Mouse (Mus musculus): Measurements from ENCODE around the gene Crybg3. TPM values are rescaled to one million over a fixed set of nuclear protein-coding genes. Genes with fewer than 3 reads are reported as not detected.
A peak's percentile ranks its signal among the peaks of the same experiment; 100 is the strongest.

Crybg3 gene
- 5.5 and 5.6 TPM in 2 replicates for polyA plus RNA-seq (2015; fragmentation: Nextera tagmentation; extraction: Ambion mirVana)

- peak within 1 kb of the TSS; percentile 85 for H3K9ac ChIP-seq
- peaks cover 4% of the 10 kb centered on the region; the same call in 1 of the 2 replicates for H3K4me1 ChIP-seq (replicated peaks)
- peak within 1 kb of the TSS; percentile 86 for H3K4me3 ChIP-seq (replicated peaks)
- H3K27ac ChIP-seq, result peak within 1 kb of the TSS; percentile 88
- under 1% methylated on average over 82 of the region's 90 CpGs for WGBS
- no peaks in the 10 kb centered on the region for H3K36me3 ChIP-seq
- no peaks in the 10 kb centered on the region for H3K9me3 ChIP-seq
- peak; percentile 99 for ATAC-seq
- H3K27me3 ChIP-seq (replicated peaks), result no peaks in the 10 kb centered on the region
- peak within 1 kb of the TSS; percentile 78 for H3K4me2 ChIP-seq (replicated peaks)
These were observed at the start of gene Crybg3 for GRCm38 (mm10) chr16:59600311-59601251. Crybg3 (minus strand) TSS chr16:59600979.

DNA sequence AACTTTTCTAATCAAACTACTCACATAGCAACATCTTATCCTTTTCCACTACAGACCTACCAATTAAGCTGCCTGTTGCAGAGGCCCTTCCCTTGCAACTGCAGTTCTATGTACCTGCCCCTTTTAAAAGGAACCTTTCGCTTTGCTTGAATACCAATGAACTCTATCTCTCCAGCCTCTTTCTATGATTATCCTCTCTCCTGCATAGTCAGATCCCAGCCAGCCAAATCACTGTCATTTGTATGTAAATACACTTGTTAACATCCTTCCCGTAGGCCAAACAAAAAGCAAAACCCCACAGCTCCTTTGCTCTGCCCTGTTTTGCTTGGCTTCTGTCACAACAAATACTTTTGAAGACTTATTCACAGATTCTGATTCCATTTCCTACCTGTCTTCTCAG lies 43.0 kb upstream of the Crybg3 start:
- no peak overlapping the region for H3K4me3 ChIP-seq (replicated peaks)

DNA sequence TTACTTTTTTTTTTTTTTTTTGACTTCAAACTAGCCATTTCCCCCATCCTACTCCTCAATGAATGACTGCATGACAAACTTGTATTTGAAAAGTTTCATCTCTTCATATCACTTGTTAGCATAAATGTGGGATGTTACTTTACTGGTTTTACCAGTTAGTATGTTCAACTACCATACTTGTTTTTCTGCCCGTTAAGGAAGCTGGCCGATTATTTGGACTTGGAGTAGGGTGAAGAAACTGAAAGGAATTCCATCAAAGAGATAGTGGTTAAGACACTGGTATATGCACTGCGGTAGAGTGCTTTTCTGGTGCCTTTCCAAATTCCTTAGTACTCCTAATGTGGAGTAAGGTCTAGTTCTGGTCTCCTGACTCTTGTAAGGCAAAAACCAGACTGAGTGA lies 39.2 kb upstream of the Crybg3 start:
- Histone ChIP-seq H3K9ac (no peak overlapping the region), H3K27ac (no peak overlapping the region), H3K9me3 (no peaks in the 10 kb centered on the region), H3K4me1 (replicated peaks) (no peaks in the 10 kb centered on the region), H3K27me3 (replicated peaks) (no peaks in the 10 kb centered on the region), H3K4me2 (replicated peaks) (no peak overlapping the region), H3K36me3 (no peaks in the 10 kb centered on the region), H3K4me3 (replicated peaks) (no peak overlapping the region)
- 90% methylated on average over 3 of the region's 3 CpGs for WGBS
- no peak for ATAC-seq

More for the DNA sequence above, 43.0 kb upstream of the Crybg3 start:
- H3K4me1 ChIP-seq (replicated peaks), result no peaks in the 10 kb centered on the region
- H3K27ac ChIP-seq, result no peak overlapping the region
- no peak overlapping the region for H3K4me2 ChIP-seq (replicated peaks)
- no peaks in the 10 kb centered on the region for H3K36me3 ChIP-seq
- H3K9me3 ChIP-seq, result no peaks in the 10 kb centered on the region
- H3K27me3 ChIP-seq (replicated peaks), result no peaks in the 10 kb centered on the region
- no peak overlapping the region for H3K9ac ChIP-seq
- 54% methylated on average over 2 of the region's 2 CpGs for WGBS
- no peak for ATAC-seq

DNA sequence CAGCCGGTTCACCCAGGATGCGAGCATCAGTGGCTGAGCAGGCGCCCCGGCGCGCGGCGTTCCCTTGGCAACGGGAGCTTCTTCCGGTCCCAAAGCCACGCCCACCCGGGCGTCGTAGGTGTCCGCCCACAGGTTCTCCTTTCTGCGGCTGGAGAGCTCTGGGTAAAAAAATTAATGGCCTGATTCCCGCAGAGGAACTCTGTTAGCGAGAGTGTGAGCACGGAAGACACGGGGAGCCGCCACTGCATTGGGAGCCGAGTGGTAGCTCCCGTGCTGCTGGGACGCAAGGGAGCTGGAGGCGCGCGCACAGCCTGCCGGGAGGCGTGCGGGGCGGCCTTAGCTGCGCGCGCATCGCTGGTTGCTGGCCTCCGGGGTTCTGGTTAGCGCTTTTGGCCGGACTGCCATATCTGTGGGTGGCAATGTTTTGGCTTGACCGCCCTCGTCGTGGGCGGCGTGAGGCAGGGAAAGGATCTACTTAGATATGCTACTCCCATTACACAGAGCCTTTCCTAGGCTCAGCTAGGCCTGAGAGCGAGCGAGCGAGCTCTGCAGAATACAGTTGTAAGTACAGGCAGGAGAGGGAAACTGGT lies 38.4 kb upstream of the Crybg3 start, which contains the start of gene Arl6:
Gene Arl6, minus strand, starts transcription at position 290 of the 590 bp plus-strand sequence.
- H3K4me1 ChIP-seq (replicated peaks), result no peaks in the 10 kb centered on the region
- under 1% methylated on average over 46 of the region's 46 CpGs for WGBS
- peak; percentile 99 for ATAC-seq

DNA sequence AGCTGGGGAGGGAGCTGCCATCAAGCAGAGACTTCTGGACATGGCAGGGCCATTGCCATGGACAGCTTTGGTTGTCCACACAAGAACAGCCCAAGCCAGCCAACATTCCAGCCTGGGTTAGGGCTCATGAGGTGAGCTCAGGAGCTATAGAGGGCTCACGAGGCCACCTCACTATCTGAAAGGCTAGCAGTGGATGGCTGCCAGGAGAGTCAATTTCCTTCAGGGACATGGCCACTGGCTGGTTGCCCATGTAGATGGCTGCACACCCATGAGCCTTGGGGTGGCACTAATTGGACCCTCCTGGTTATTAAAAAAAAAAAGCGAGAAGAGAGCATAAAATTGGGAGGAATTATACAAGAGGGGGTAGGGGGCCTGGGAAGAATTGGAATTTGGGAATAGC lies 33.8 kb upstream of the Crybg3 start:
- WGBS, result 84% methylated on average over 2 of the region's 2 CpGs
- H3K4me2 ChIP-seq (replicated peaks), result no peak overlapping the region
- no peak overlapping the region for H3K27ac ChIP-seq
- H3K4me3 ChIP-seq (replicated peaks), result no peak overlapping the region
- H3K36me3 ChIP-seq, result no peaks in the 10 kb centered on the region
- H3K27me3 ChIP-seq (replicated peaks), result no peaks in the 10 kb centered on the region
- H3K9me3 ChIP-seq, result no peaks in the 10 kb centered on the region
- no peak overlapping the region for H3K9ac ChIP-seq
- H3K4me1 ChIP-seq (replicated peaks), result no peaks in the 10 kb centered on the region
- no peak for ATAC-seq

More for the DNA sequence above, 38.4 kb upstream of the Crybg3 start, which contains the start of gene Arl6:
- peak within 1 kb of the TSS; percentile 96 for H3K27ac ChIP-seq
- peak within 1 kb of the TSS; percentile 46 for H3K9ac ChIP-seq
- no peaks in the 10 kb centered on the region for H3K36me3 ChIP-seq
- no peaks in the 10 kb centered on the region for H3K27me3 ChIP-seq (replicated peaks)
- H3K4me2 ChIP-seq (replicated peaks), result peak within 1 kb of the TSS; percentile 77
- peak within 1 kb of the TSS; percentile 56 for H3K4me3 ChIP-seq (replicated peaks)
- no peaks in the 10 kb centered on the region for H3K9me3 ChIP-seq

DNA sequence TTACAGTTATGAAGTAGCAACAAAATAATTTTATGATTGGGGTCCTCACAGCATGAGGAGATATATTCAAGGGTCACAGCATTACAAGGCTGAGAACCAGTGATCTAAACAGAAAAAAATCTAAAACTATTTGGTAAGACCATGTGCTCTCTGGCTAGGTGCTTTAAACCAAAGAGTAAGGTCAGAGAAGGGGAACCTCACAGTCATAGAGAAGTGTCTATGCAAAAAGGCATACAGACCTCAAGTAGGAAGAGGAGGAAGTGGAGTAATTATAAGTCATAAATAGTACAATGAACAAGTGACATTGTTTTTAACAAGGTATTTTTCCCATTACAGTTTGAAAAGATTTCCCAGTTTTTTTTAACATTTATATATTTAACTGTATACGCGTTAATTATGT lies 20.8 kb upstream of the Crybg3 start:
- no peaks in the 10 kb centered on the region for H3K27me3 ChIP-seq (replicated peaks)
- no peaks in the 10 kb centered on the region for H3K9me3 ChIP-seq
- 95% methylated on average over 2 of the region's 2 CpGs for WGBS
- no peak for ATAC-seq
- no peaks in the 10 kb centered on the region for H3K4me1 ChIP-seq (replicated peaks)
- H3K27ac ChIP-seq, result no peak overlapping the region
- H3K4me2 ChIP-seq (replicated peaks), result no peak overlapping the region
- no peak overlapping the region for H3K4me3 ChIP-seq (replicated peaks)
- no peak overlapping the region for H3K9ac ChIP-seq
- H3K36me3 ChIP-seq, result no peaks in the 10 kb centered on the region

DNA sequence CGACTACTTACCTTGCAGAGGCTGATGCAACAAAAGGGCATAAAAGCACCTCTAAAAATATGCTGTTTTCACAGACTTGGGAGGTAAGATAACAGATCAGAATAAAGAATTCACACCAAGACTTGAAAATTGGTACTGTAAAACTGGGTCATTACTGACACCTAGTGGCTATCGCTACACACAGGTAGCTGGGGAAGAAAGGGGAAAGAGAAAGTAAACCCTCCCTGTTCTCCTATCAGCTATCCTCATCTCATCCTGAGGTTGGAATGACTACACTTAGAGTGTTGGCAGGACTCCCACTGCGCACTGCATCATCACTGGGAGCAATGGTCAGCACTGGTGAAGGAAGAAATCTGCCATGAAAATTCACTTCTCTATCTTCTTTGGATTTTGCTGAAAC lies 16.4 kb upstream of the Crybg3 start:
- Histone ChIP-seq H3K36me3 (no peaks in the 10 kb centered on the region), H3K9me3 (no peaks in the 10 kb centered on the region), H3K4me3 (replicated peaks) (no peak overlapping the region), H3K4me1 (replicated peaks) (no peaks in the 10 kb centered on the region), H3K9ac (no peak overlapping the region), H3K4me2 (replicated peaks) (no peak overlapping the region), H3K27me3 (replicated peaks) (no peaks in the 10 kb centered on the region), H3K27ac (no peak overlapping the region)
- ATAC-seq, result peak; percentile 81
- WGBS, result 34% methylated on average over 3 of the region's 3 CpGs

- WGBS, result 78% methylated on average over 3 of the region's 3 CpGs
- H3K4me1 ChIP-seq (replicated peaks), result no peaks in the 10 kb centered on the region
- ATAC-seq, result no peak
- no peak overlapping the region for H3K4me3 ChIP-seq (replicated peaks)
- H3K4me2 ChIP-seq (replicated peaks), result no peak overlapping the region
- H3K27me3 ChIP-seq (replicated peaks), result no peaks in the 10 kb centered on the region
- no peak overlapping the region for H3K27ac ChIP-seq
- no peak overlapping the region for H3K9ac ChIP-seq
- no peaks in the 10 kb centered on the region for H3K36me3 ChIP-seq
- H3K9me3 ChIP-seq, result no peaks in the 10 kb centered on the region
These were observed 14.9 kb upstream of the Crybg3 start for GRCm38 (mm10) chr16:59615675-59616074.

- no peak overlapping the region for H3K4me2 ChIP-seq (replicated peaks)
- no peaks in the 10 kb centered on the region for H3K9me3 ChIP-seq
- no peaks in the 10 kb centered on the region for H3K27me3 ChIP-seq (replicated peaks)
- no peak for ATAC-seq
- no peak overlapping the region for H3K27ac ChIP-seq
- no peak overlapping the region for H3K9ac ChIP-seq
- H3K4me1 ChIP-seq (replicated peaks), result no peaks in the 10 kb centered on the region
- WGBS, result 87% methylated on average over 1 of the region's 1 CpGs
- H3K36me3 ChIP-seq, result no peaks in the 10 kb centered on the region
- H3K4me3 ChIP-seq (replicated peaks), result no peak overlapping the region
These were observed 10.0 kb upstream of the Crybg3 start for GRCm38 (mm10) chr16:59610750-59611149.

DNA sequence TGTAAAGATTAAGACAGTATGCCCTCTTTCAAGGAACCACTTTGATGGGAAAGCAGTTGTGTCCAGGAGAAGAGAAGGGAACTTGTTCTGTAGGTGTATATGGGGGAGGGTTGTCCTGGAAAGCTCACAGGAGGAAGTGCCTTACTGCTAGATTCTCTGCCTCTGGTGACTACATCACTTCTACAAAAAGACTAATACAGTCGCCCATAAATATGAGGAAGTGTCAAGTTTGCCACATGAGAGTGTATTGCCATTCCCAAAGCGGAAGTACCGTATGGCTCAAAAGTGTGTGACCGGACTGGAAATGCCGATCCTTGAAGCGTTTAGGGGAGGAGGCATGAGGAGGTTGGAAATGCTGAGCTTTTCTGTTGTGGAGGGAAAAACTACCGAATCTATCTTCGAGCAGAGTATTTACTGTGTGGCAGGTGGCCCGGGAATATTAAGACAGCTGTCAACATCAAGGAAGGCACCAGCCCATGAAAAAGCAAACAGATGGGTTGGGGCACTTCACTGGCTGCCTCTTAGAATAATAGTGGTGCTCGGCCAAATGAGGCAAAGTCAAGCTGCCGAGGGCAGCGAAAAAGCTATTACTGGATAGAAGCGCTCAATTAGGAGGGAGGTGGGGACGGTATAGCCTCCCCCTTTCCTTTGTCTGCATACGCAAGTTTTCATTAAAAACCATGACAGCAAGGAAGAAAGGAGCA lies 3.5 kb upstream of the Crybg3 start:
- Histone ChIP-seq H3K27ac (no peak overlapping the region), H3K4me2 (replicated peaks) (no peak overlapping the region), H3K4me3 (replicated peaks) (no peak overlapping the region), H3K27me3 (replicated peaks) (no peaks in the 10 kb centered on the region), H3K4me1 (replicated peaks) (peaks cover 4% of the 10 kb centered on the region; the same call in 1 of the 2 replicates), H3K9me3 (no peaks in the 10 kb centered on the region), H3K9ac (no peak overlapping the region), H3K36me3 (no peaks in the 10 kb centered on the region)
- no peak for ATAC-seq
- 75% methylated on average over 15 of the region's 15 CpGs for WGBS

DNA sequence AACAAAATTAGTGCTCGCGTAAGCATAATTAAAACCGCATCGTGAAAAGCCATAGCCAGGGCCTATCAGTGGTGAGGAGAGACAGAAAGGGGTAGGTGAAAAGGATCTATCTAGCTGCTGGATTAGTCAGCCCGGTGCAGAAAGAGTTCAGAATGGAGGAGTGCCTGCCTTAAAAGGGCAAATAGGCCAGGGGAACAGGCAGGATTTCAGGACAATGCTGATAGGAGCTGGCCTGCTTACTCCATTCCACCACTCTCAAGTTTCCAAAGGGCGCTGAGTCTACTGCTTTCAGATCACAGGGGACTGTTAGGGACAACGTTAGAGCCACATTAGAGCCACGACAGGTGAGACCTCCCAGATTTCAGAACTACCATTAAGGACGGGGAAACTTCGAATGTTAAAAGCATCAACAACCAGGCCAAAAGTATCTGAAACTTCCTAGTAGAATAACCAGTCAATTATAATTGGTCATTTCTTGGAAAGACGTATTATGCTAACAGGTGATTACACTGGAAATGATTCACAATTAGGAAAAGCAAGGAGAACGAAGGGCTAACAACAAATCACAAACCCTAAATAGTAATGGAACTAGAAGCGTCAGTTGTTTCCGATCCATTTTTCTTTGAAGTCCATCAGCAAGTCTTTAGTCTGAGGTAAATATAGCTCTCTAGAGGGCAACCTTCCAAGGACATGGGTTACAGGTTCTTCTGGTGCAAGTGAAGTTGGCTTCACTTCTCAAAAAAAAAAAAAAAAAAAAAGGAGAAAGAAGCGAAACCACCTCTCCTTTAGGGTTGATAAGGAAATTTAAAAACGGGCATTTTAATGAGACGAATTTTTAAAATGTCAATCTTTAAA lies 1.1 kb downstream of the Crybg3 start:
- no peak for ATAC-seq
- H3K27ac ChIP-seq, result peak overlapping the region; percentile 88; the same call in 1 of the 2 replicates
- WGBS, result 27% methylated on average over 17 of the region's 17 CpGs

More for the DNA sequence above, 1.1 kb downstream of the Crybg3 start:
- Histone ChIP-seq H3K36me3 (no peaks in the 10 kb centered on the region), H3K9ac (peak overlapping the region; percentile 85), H3K27me3 (replicated peaks) (no peaks in the 10 kb centered on the region), H3K4me2 (replicated peaks) (peak overlapping the region; percentile 78), H3K4me1 (replicated peaks) (peaks cover 7% of the 10 kb centered on the region; the same call in 1 of the 2 replicates), H3K4me3 (replicated peaks) (peak overlapping the region; percentile 86), H3K9me3 (no peaks in the 10 kb centered on the region)
